Mouse (Mus musculus) E14TG2a.4 (cell line): Measurements from ENCODE around the gene Snx32.

Experiments
- CTCF ChIP-seq: conservative IDR thresholded peaks from 2 replicates; pipeline ENCODE4 v1.5.1; 2014; ENCODE audit warnings: low read length
- NANOG ChIP-seq: IDR thresholded peaks from 2 replicates; pipeline ENCODE4 v1.6.1; 2014; ENCODE audit warnings: borderline replicate concordance, low read length, mixed read lengths

GRCm38 (mm10) chr19:5485371-5485770 is 25.0 kb downstream of the Snx32 start:
- TF ChIP-seq CTCF, result no peak
- TF ChIP-seq NANOG, result no peak
